Mouse (Mus musculus): ENCODE measurements around the gene Nsg1. TPM values are rescaled to one million over a fixed set of nuclear protein-coding genes. Genes with fewer than 3 reads are reported as not detected.

Gene Nsg1
- polyA plus RNA-seq, 1 experiment = 314 TPM

GRCm38 (mm10) chr5:38184688-38185285, 25.1 kb upstream of the Nsg1 start:
- Histone ChIP-seq H3K4me3 (ENCODE audit: insufficient read depth, low read length) (no peak overlapping the region), H3K27ac (ENCODE audit: insufficient read depth, low read length) (no peak overlapping the region), H3K4me1 (ENCODE audit: control insufficient read depth, insufficient read depth, low read length) (no peaks in the 10 kb centered on the region)
- no peak for TF ChIP-seq CTCF (IDR thresholded peaks at IDR 0.05; ENCODE audit: extremely low read depth, insufficient read depth, low read length)
- TF ChIP-seq POLR2A (IDR thresholded peaks at IDR 0.05; ENCODE audit: extremely low read depth, insufficient read depth, low read length) = no peak

DNA sequence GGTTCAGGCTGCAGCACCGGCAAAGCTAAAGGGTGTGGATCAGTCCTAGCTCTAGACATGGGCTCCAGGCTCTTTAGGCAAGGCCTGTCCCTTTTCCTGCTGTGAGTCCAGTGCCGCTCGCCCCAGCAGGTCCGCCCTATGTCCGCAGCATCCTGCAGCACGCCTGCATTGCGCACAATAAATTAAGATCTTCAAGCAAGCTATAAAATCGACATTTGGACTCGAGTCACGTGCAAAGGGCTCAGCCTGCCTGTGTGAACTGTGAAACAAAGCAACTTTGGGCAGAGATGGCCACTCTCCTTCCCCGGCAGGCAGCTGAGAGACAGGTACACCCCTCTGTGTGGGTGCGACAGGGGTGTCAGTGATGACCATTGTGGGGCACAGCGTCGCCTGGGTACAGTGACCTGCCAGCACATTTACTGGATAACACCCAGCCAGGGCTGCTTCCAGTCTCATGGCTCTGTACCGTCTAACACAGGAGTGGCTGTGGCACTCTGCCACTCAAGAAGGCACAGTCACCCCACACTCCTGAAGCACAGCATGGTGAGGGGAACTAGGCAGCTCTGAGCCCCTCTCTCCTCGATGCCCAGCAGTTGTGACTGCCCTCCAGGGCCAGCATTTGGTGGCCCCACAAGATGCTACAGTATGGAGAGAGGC, 14.7 kb upstream of the Nsg1 start:
- no peak for TF ChIP-seq POLR2A (IDR thresholded peaks at IDR 0.05; ENCODE audit: extremely low read depth, insufficient read depth, low read length)
- no peak for TF ChIP-seq CTCF (IDR thresholded peaks at IDR 0.05; ENCODE audit: extremely low read depth, insufficient read depth, low read length)
- H3K4me3 ChIP-seq (ENCODE audit: insufficient read depth, low read length) = no peak overlapping the region
- H3K27ac ChIP-seq (ENCODE audit: insufficient read depth, low read length) = no peak overlapping the region
- H3K4me1 ChIP-seq (ENCODE audit: control insufficient read depth, insufficient read depth, low read length) = no peaks in the 10 kb centered on the region

GRCm38 (mm10) chr5:38173766-38174165, 14.1 kb upstream of the Nsg1 start:
- H3K4me1 ChIP-seq (ENCODE audit: control insufficient read depth, insufficient read depth, low read length) = no peaks in the 10 kb centered on the region
- TF ChIP-seq POLR2A (IDR thresholded peaks at IDR 0.05; ENCODE audit: extremely low read depth, insufficient read depth, low read length) (no peak), CTCF (IDR thresholded peaks at IDR 0.05; ENCODE audit: extremely low read depth, insufficient read depth, low read length) (no peak)
- no peak overlapping the region for H3K4me3 ChIP-seq (ENCODE audit: insufficient read depth, low read length)
- H3K27ac ChIP-seq (ENCODE audit: insufficient read depth, low read length) = no peak overlapping the region

- no peak overlapping the region for H3K27ac ChIP-seq (ENCODE audit: insufficient read depth, low read length)
Measured at GRCm38 (mm10) chr5:38168497-38168896, 8.8 kb upstream of the Nsg1 start.

GRCm38 (mm10) chr5:38158947-38159633, 617 bp downstream of the Nsg1 start:
- Histone ChIP-seq H3K4me3 (ENCODE audit: insufficient read depth, low read length) (peak overlapping the region; percentile 89), H3K27ac (ENCODE audit: insufficient read depth, low read length) (peak overlapping the region; percentile 99), H3K4me1 (ENCODE audit: control insufficient read depth, insufficient read depth, low read length) (peaks cover 8% of the 10 kb centered on the region)
- peak; percentile 0; the same call in 1 of the 2 replicates for TF ChIP-seq POLR2A (IDR thresholded peaks at IDR 0.05; ENCODE audit: extremely low read depth, insufficient read depth, low read length)
- no peak for TF ChIP-seq CTCF (IDR thresholded peaks at IDR 0.05; ENCODE audit: extremely low read depth, insufficient read depth, low read length)

More at GRCm38 (mm10) chr5:38168497-38168896, 8.8 kb upstream of the Nsg1 start:
- TF ChIP-seq POLR2A (IDR thresholded peaks at IDR 0.05; ENCODE audit: extremely low read depth, insufficient read depth, low read length) = no peak
- no peak for TF ChIP-seq CTCF (IDR thresholded peaks at IDR 0.05; ENCODE audit: extremely low read depth, insufficient read depth, low read length)
- no peaks in the 10 kb centered on the region for H3K4me1 ChIP-seq (ENCODE audit: control insufficient read depth, insufficient read depth, low read length)
- no peak overlapping the region for H3K4me3 ChIP-seq (ENCODE audit: insufficient read depth, low read length)

GRCm38 (mm10) chr5:38158501-38158946, 1.2 kb downstream of the Nsg1 start:
- Histone ChIP-seq H3K4me1 (ENCODE audit: control insufficient read depth, insufficient read depth, low read length) (peaks cover 14% of the 10 kb centered on the region), H3K4me3 (ENCODE audit: insufficient read depth, low read length) (peak overlapping the region; percentile 89), H3K27ac (ENCODE audit: insufficient read depth, low read length) (peak overlapping the region; percentile 99)
- TF ChIP-seq CTCF (IDR thresholded peaks at IDR 0.05; ENCODE audit: extremely low read depth, insufficient read depth, low read length) (no peak), POLR2A (IDR thresholded peaks at IDR 0.05; ENCODE audit: extremely low read depth, insufficient read depth, low read length) (peak; percentile 44; the same call in 1 of the 2 replicates)

DNA sequence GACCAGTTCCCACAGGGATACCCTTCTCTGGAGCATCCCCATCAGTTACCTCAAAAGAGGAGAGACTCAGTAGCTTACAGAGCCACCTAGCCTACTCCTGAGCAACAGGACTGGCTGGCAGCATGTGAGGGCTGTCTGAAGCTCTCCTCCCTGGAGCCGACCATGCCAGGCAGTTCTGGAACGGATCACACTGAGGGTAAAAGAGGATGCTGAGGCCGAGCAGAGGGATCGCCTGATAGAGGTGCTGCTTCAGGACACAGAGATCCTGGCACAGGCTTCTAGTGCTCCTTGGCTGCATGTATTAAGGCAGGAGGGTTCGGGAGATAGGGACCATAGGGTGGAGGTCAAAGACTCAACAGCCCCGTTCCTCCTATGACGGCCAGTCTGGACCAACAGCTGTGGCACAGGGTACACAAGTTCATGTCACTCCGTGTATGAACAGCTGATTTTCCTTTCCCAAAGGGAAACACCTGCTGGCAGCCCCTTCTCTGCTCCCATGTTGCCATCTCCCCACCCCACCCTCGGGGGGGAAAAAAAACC, 2.2 kb downstream of the Nsg1 start:
- no peak for TF ChIP-seq POLR2A (IDR thresholded peaks at IDR 0.05; ENCODE audit: extremely low read depth, insufficient read depth, low read length)
- Histone ChIP-seq H3K4me1 (ENCODE audit: control insufficient read depth, insufficient read depth, low read length) (peaks cover 18% of the 10 kb centered on the region), H3K27ac (ENCODE audit: insufficient read depth, low read length) (no peak overlapping the region), H3K4me3 (ENCODE audit: insufficient read depth, low read length) (peak overlapping the region; percentile 89)

- H3K27ac ChIP-seq (ENCODE audit: insufficient read depth, low read length) = no peak overlapping the region
- H3K4me3 ChIP-seq (ENCODE audit: insufficient read depth, low read length) = no peak overlapping the region
- peaks cover 28% of the 10 kb centered on the region for H3K4me1 ChIP-seq (ENCODE audit: control insufficient read depth, insufficient read depth, low read length)
- TF ChIP-seq CTCF (IDR thresholded peaks at IDR 0.05; ENCODE audit: extremely low read depth, insufficient read depth, low read length) (no peak), POLR2A (IDR thresholded peaks at IDR 0.05; ENCODE audit: extremely low read depth, insufficient read depth, low read length) (no peak)
Measured at GRCm38 (mm10) chr5:38153636-38154035, 6.1 kb downstream of the Nsg1 start.

DNA sequence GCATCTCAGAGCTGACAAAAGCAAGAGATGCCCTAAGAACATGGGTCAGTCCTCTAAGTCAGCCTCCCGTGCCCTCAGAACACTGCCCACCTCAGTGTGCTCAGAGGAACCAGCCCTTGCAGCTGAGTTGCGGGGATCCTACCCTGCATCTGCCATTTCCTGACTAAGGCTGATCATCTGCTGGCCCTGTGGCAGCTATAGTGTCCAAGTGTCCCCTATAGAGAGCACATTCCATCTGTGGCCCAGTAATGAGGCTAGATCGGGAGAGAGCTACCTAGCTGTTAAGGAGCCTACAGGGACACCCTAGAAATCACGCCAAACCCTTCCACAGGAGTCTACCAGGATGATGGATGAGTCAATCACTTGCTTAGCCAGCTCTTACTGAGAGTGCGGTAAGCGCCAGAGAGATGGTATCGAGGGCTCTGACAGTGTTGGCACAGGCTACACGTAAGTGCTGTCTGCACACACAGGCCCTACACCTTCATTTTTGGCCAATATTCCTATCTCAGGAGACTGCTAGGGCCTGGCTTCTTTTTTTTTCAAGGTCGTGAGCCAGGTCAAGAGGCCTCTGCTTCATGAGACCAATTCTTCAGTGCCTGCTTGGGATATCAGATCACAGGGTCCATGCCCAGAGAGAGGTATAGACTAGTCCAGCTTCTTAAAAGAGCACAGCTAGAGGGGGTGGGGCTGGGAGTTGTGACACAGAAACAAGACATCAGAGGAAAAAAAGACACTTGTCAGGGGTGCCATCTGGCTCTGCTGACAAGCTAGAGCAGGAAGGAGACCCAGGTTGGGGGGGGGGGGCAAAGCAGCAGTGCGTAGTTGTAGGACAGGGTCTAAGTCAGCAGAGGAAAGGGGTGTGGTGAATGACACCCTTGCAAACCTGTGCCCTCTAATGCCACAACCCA, 7.3 kb downstream of the Nsg1 start:
- no peak for TF ChIP-seq POLR2A (IDR thresholded peaks at IDR 0.05; ENCODE audit: extremely low read depth, insufficient read depth, low read length)
- no peak for TF ChIP-seq CTCF (IDR thresholded peaks at IDR 0.05; ENCODE audit: extremely low read depth, insufficient read depth, low read length)
- H3K27ac ChIP-seq (ENCODE audit: insufficient read depth, low read length) = no peak overlapping the region
- H3K4me3 ChIP-seq (ENCODE audit: insufficient read depth, low read length) = no peak overlapping the region
- H3K4me1 ChIP-seq (ENCODE audit: control insufficient read depth, insufficient read depth, low read length) = peaks cover 28% of the 10 kb centered on the region
